Mouse (Mus musculus) erythroid progenitor cell, adult 5-6 weeks (primary cell): Measurements from ENCODE around the gene Smim5. TPM values are rescaled to one million over a fixed set of nuclear protein-coding genes. Genes with fewer than 3 reads are reported as not detected.
"Not testable (repeated sequence)": the region's sequence is repeated elsewhere in the genome, so short reads cannot be mapped to it uniquely, and the experiment has no call there.

ENCODE experiments used
- ATAC-seq: replicated peaks from 2 replicates; pipeline ENCODE4 v1.8.0; 2016; ENCODE audit warnings: moderate number of reproducible peaks, mild to moderate bottlenecking, moderate TSS enrichment, inconsistent platforms; ENCODE audit not compliant: poor library complexity, low FRiP score, severe bottlenecking
- total RNA-seq, 2 experiments: library from RNA; stranded (forward) in 1 of 2; stranded (reverse) in 1 of 2; fragments of 150-400 nt in 1 of 2; fragments of 186-747, 209-891 nt in 1 of 2; gene quantifications; 2 replicates each; pipeline versions ENCODE4 v1.2.3 to v1.2.4; 2015 to 2017; ENCODE audit warnings: low replicate concordance in 2 of 2

Smim5 gene
- total RNA-seq (2015; ENCODE audit: low replicate concordance) (37.7 and 44.7 TPM in 2 replicates), total RNA-seq (2017; ENCODE audit: low replicate concordance) (27.1 and 64.4 TPM in 2 replicates)

DNA sequence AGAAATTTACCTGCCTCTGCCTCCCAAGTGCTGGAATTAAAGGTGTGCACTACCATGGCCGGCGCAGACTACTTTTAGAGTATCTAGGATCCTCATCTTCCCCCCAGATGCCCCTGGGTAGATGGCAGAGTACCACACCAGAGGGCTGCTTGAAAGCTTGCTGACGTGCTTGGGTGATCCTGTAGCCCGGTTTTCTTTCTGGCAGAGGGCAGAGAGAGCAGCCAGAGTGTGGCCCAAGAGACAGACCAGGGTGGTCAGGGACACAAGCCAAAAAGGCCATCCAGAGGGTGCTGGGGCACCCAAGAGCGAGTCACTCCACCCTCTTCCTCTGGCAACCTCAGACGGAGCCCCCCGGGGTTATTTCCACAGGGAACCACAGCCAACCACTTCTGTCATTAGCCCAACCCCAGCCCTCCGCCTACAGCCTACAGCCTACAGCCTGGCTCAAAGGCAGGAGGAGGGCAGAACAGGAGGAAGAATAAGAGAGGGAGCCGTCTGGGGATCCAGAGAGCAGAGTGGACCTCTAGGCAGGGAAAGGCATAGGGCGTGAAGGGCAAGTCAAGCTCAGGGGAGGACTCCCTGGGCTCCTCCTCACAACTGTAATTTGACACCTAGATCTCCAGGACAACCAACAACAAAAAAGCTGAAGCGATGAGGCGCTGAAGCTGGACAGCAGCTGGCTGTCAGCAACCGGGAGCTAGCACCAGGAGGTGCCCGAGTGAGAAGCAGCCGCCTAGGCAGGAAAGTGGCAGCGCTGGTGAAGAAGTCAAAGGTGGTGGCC is at the start of gene Smim5:
Gene Smim5 (plus strand): TSS at position 481 of the 781 bp plus-strand sequence.
- ATAC-seq: peak; percentile 51

DNA sequence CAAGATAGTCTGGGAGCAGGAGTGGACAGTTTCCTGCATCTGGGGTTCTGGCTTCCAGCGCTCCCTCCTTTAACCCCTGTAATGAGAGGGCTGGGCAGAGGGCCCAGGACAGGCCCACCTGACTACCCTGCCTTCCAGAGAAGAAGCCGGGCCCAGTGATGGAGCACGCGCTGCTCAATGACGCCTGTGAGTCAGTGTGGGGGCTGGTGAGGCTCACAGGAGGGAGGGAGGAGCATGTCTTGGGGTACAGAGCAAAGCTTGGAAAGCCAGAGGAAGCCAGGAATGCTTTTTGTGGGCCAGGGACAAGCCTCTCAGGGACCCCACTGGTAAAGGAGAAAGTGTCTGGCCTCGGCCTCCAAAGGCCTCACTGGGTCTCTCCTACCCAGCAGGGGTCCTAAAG is 45.1 kb upstream of the Smim5 start:
- ATAC-seq: no peak

- not testable (repeated sequence) for ATAC-seq
Measured at GRCm38 (mm10) chr11:115857146-115857545, 42.6 kb upstream of the Smim5 start.

GRCm38 (mm10) chr11:115857936-115858335 is 41.8 kb upstream of the Smim5 start:
- no peak for ATAC-seq

GRCm38 (mm10) chr11:115858354-115858753 is 41.4 kb upstream of the Smim5 start, which contains the start of gene Myo15b:
Gene Myo15b (plus strand): TSS chr11:115858406.
- ATAC-seq: no peak

DNA sequence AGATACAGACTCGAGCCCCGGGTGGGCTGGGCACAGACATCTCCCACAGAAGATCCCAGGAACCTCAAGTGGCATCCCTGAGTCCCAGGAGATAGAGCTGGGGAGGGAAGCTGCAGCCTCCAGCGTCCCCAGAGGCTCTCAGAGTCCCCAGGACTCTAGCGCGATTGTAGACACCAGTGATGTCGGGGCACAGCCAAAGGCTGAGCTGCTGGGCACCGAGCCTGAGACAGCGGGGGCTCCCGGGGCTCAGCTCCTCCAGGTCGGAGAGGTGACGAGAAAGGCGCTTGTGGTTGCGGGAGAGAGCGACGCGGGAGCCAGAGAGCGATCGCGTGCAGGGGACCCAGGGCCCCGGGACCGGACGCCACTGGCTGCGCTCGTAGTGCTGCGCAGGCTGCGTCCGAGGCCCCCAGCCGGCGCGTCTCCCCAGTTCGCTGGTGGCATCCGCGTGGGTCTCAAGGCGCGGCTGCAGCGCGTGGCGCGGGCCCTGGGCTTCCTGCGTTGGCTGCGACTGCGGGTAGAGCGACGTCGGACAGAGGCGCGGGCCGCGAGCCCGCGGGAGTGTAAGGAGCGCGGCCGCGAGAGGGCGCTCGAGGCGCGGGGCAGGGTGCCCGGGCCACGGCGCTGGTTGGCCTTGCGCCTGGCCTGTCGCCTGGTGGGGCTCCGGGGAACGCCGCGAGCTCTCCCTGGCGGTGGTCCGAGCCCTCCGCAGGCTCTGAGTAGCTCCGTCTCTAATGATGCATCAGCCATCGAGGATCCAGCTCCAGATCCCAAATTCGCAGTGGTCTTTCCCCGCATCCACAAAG is 40.4 kb upstream of the Smim5 start:
- peak; percentile 39; the same call in 1 of the 2 replicates for ATAC-seq

GRCm38 (mm10) chr11:115863895-115864294 is 35.9 kb upstream of the Smim5 start:
- ATAC-seq: no peak

DNA sequence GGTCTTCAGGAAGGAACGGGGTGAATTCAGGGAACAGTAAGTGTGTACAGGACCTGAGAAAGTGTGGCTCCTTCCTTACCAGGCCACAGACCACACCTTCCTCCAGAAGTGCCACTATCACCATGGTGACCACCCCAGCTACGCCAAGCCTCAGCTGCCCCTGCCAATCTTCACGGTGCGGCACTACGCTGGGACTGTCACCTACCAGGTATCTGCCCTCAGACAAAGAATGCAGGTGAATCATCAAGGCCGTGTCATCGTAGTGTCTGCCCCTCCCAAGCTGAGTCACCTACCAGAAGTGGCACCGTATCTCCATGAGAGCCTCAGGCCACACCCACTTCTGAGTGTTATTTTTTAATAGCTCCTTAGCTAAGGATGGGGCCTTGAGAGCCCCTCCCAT is 30.4 kb upstream of the Smim5 start:
- peak; percentile 60; the same call in 1 of the 2 replicates for ATAC-seq

DNA sequence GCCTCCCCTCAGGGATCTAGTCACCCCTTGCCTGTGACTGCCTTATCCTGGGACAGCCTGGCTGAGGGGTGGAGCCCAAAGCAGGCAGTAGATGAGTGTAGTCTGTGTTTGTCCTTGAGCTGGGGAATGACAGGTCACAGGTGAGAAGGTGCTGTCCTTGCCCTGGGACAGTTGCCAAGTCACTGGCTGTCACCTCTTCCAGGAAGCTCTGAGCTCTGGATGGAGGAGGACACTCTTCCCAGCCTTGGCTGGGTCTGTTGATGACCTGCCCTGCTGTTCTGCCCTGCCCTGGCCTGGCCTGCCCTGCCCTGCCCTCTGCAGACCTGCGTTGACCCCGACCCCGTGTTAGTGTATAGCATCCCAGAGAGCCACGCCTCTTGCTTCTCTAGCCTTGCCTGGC is 27.3 kb upstream of the Smim5 start:
- no peak for ATAC-seq

DNA sequence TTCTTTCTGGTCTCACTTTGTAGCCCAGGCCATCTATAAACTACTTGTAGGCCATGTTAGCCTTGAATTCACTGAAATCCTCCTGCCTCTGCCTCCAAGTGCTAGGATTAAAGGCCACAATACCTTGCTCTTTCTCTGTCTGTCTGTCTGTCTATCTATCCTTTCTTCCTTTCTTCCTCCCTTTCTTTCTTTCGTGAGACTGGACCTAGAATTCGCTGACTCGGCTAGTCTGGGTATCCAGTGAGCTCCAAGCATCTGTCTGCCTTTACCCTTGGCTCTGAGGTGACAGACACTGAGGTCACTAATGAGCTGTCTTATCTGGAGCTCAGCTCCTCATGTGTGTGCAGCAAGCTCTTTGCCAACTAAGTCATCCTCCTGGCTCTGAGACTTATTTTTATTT is 23.8 kb upstream of the Smim5 start:
- ATAC-seq: no peak

DNA sequence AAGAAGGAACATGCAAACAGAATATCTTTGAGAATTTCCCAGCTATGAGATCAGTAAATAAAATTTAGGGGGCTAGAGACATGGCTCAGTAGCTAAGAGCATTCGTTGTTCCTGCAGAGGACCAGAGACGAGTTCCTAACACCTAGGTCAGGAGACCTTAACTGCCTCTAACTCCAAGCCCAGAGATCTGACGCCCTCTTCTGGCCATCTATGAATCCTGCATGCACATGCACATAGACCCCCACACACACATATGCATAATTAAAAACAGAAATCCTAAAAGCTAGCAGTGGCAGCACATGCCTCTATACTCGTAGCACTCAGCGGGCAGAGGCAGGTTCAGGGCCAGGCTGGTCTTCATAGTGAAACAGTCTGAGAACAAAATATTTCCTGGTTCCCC is 23.3 kb upstream of the Smim5 start:
- ATAC-seq: no peak

GRCm38 (mm10) chr11:115877174-115877755 is 22.5 kb upstream of the Smim5 start:
- ATAC-seq: no peak

GRCm38 (mm10) chr11:115878071-115878470 is 21.7 kb upstream of the Smim5 start:
- no peak for ATAC-seq

DNA sequence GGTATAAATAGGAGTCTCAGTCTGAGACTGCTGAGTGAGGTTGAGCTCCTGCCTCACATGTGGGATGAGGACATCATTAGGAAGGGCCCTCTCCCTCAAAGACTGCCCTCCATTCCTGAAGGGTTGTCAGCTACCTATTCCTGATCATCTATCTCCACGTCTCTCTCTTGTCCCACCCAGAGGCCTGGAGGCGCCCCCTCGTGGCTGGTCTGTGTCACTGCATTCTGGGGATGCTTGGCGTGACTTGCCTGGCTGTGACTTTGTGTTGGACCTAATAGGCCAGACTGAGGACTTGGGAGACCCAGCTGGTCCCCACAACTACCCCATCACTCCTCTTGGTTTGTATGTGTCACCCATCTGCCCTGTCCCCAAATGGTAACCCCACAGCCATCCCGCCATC is 18.8 kb upstream of the Smim5 start:
- ATAC-seq: peak; percentile 68

- no peak for ATAC-seq
Measured at GRCm38 (mm10) chr11:115883251-115883650, 16.5 kb upstream of the Smim5 start.

- ATAC-seq: no peak
Measured at GRCm38 (mm10) chr11:115884361-115884760, 15.4 kb upstream of the Smim5 start.

- ATAC-seq: no peak
Measured at GRCm38 (mm10) chr11:115885281-115885680, 14.5 kb upstream of the Smim5 start.

DNA sequence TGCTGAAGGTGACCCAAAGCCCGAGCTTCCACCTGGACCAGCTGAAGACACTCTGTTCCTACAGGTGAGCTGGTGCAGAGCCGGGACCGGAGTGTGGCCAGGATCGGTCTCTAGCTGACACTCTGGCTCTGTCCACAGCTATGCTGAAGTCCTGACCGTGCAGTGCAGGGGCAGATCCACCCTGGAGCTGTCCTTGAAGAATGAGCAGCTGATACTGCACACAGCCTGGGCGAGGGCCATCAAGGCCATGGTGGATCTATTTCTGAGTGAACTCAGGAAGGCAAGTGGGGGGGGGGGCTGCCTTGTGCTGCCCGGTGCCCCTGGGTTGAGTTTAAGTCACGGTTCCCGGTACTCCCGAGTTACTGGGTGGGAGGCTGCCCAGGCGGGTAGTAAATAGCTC is 13.3 kb upstream of the Smim5 start:
- ATAC-seq: no peak

- ATAC-seq: no peak
Measured at GRCm38 (mm10) chr11:115888020-115888419, 11.7 kb upstream of the Smim5 start.

- ATAC-seq: no peak
Measured at GRCm38 (mm10) chr11:115889159-115889558, 10.6 kb upstream of the Smim5 start.
